Mouse (Mus musculus): ENCODE data around the gene Ifna6. TPM values are rescaled to one million over a fixed set of nuclear protein-coding genes. Genes with fewer than 3 reads are reported as not detected.
"Not testable (repeated sequence)": the region's sequence is repeated elsewhere in the genome, so short reads cannot be mapped to it uniquely, and the experiment has no call there.

Ifna6 gene
- polyA plus RNA-seq, 1 experiment from 2014 or later = not detected

DNA sequence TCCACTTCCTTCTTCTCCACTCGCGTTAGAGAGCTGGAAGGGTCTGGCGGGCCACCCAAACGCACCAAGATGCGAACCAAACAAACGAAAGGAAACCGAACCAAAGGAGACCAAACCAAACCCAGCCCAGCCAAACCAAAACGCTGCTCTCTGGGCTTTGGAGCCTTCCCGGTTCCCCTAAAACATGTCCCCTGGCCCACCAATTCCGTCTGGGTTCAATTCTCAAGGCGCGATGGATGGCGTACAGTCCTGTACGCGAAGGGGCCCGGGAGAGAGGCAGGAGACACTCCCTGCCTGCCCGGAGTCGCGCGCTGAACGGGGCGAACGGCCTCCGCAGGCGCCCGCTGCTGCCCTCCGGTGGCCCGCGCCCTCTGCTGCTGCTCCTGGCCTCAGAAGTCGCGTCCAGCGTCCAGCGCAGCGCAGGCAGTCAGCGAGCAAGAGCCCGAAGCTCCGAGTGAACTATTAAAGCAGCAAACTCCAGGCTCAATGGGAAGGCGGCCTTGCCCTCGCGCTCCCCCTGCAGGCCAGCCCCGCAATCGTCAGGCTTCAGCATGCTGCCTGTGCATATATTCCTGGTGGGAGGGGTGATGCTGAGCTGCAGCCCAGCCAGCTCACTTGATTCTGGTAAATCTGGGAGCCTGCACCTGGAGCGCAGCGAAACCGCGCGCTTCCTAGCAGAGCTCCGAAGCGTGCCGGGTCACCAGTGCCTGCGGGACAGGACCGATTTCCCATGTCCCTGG is 33.1 kb upstream of the Ifna6 start, which contains the start of gene Gm13275:
Gene Gm13275 (plus strand): TSS at position 552 of the 740 bp plus-strand sequence.
- H3K4me3 ChIP-seq (ENCODE audit: low read depth, low read length); H3K4me2 ChIP-seq; H3K27me3 ChIP-seq (ENCODE audit: insufficient read depth, low read length); DNase-seq; H3K36me3 ChIP-seq (ENCODE audit: insufficient read depth); H3K4me1 ChIP-seq (ENCODE audit: insufficient read depth); H3K9me3 ChIP-seq (ENCODE audit: low read depth, low read length); H3K9ac ChIP-seq; ATAC-seq (ENCODE audit: insufficient read depth); H3K27ac ChIP-seq (ENCODE audit: low read depth): not testable (repeated sequence)
- WGBS = 0% methylated on average over 8 of the region's 52 CpGs
- TF ChIP-seq CTCF (IDR thresholded peaks at IDR 0.05; ENCODE audit: low read depth) = peak; percentile 45; the same call in 1 of the 2 replicates

- not testable (repeated sequence) for H3K4me1 ChIP-seq (ENCODE audit: insufficient read depth); H3K9ac ChIP-seq; H3K9me3 ChIP-seq (ENCODE audit: low read depth, low read length); ATAC-seq (ENCODE audit: insufficient read depth); DNase-seq; H3K27me3 ChIP-seq (ENCODE audit: insufficient read depth, low read length); H3K36me3 ChIP-seq (ENCODE audit: insufficient read depth); H3K4me3 ChIP-seq (ENCODE audit: low read depth, low read length); H3K27ac ChIP-seq (ENCODE audit: low read depth); H3K4me2 ChIP-seq
- no CpG with 5 or more reads among the region's 28 CpGs for WGBS
Measured at GRCm38 (mm10) chr4:88797097-88797496, 30.1 kb upstream of the Ifna6 start, which contains the start of gene Gm13279. Gm13279 (plus strand) TSS chr4:88797397.

DNA sequence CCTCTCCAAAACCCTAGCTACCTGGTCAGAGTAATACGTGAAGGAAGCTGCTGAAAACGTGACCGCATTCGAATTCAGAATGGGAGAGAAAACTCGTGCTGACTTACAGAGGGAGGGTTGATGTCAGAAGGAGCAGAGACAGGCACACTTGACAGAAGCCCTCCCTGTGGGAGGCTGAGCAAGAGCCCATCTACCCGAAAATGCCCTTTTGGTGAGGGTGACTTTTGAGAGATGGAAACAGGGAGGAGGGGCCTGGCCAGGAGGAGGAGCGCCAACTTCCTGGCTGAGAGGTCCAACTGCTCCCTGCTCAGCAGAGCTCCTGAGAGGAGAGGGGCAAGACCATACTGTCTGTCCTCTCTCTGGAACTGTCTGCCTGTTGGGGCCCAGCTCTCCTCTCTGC is 27.9 kb upstream of the Ifna6 start, which contains the start of gene Gm13285:
Gene Gm13285 (plus strand): TSS at position 301 of the 400 bp plus-strand sequence.
- WGBS = 11% methylated on average over 4 of the region's 7 CpGs

GRCm38 (mm10) chr4:88802954-88803353 is 24.3 kb upstream of the Ifna6 start, which contains the start of gene Gm13287:
Gm13287 (plus strand) TSS chr4:88803254.
- not testable (repeated sequence) for H3K27ac ChIP-seq (ENCODE audit: low read depth); ATAC-seq (ENCODE audit: insufficient read depth); H3K36me3 ChIP-seq (ENCODE audit: insufficient read depth); H3K4me1 ChIP-seq (ENCODE audit: insufficient read depth); DNase-seq; H3K9me3 ChIP-seq (ENCODE audit: low read depth, low read length); H3K4me3 ChIP-seq (ENCODE audit: low read depth, low read length); H3K9ac ChIP-seq; H3K27me3 ChIP-seq (ENCODE audit: insufficient read depth, low read length)
- no CpG with 5 or more reads among the region's 29 CpGs for WGBS
- H3K4me2 ChIP-seq = 0 out of 2 replicates have a peak within 1 kb of the TSS, but pooled peaks have one; percentile 25

More for the DNA sequence above, 27.9 kb upstream of the Ifna6 start, which contains the start of gene Gm13285:
- not testable (repeated sequence) for H3K27ac ChIP-seq (ENCODE audit: low read depth); H3K9ac ChIP-seq; H3K4me3 ChIP-seq (ENCODE audit: low read depth, low read length); H3K27me3 ChIP-seq (ENCODE audit: insufficient read depth, low read length); H3K4me1 ChIP-seq (ENCODE audit: insufficient read depth); ATAC-seq (ENCODE audit: insufficient read depth); DNase-seq; H3K36me3 ChIP-seq (ENCODE audit: insufficient read depth); H3K9me3 ChIP-seq (ENCODE audit: low read depth, low read length); H3K4me2 ChIP-seq

- H3K9me3 ChIP-seq (ENCODE audit: low read depth, low read length); H3K4me2 ChIP-seq; H3K27me3 ChIP-seq (ENCODE audit: insufficient read depth, low read length); H3K4me3 ChIP-seq (ENCODE audit: low read depth, low read length); H3K27ac ChIP-seq (ENCODE audit: low read depth); ATAC-seq (ENCODE audit: insufficient read depth); H3K36me3 ChIP-seq (ENCODE audit: insufficient read depth); H3K4me1 ChIP-seq (ENCODE audit: insufficient read depth); H3K9ac ChIP-seq; DNase-seq: not testable (repeated sequence)
- no CpG with 5 or more reads among the region's 8 CpGs for WGBS
Measured at GRCm38 (mm10) chr4:88805231-88805630, 22.0 kb upstream of the Ifna6 start, which contains the start of gene Gm13288. Gm13288 (plus strand) TSS chr4:88805531.

- DNase-seq; H3K4me3 ChIP-seq (ENCODE audit: low read depth, low read length); ATAC-seq (ENCODE audit: insufficient read depth); H3K4me1 ChIP-seq (ENCODE audit: insufficient read depth); H3K27me3 ChIP-seq (ENCODE audit: insufficient read depth, low read length); H3K36me3 ChIP-seq (ENCODE audit: insufficient read depth); H3K4me2 ChIP-seq; H3K27ac ChIP-seq (ENCODE audit: low read depth); H3K9me3 ChIP-seq (ENCODE audit: low read depth, low read length); H3K9ac ChIP-seq: not testable (repeated sequence)
- WGBS = 3% methylated on average over 6 of the region's 34 CpGs
Measured at GRCm38 (mm10) chr4:88805761-88806160, 21.5 kb upstream of the Ifna6 start.

GRCm38 (mm10) chr4:88815928-88816327 is 11.3 kb upstream of the Ifna6 start, which contains the start of gene Ifna7:
Ifna7 (plus strand) TSS chr4:88816228.
- 51% methylated on average over 3 of the region's 3 CpGs for WGBS
- H3K27ac ChIP-seq (ENCODE audit: low read depth) = no peak within 1 kb of the TSS
- H3K4me1 ChIP-seq (ENCODE audit: insufficient read depth) = no peaks in the 10 kb centered on the region
- no peak within 1 kb of the TSS for H3K4me2 ChIP-seq
- no peaks in the 10 kb centered on the region for H3K9me3 ChIP-seq (ENCODE audit: low read depth, low read length)
- DNase-seq (no peak), ATAC-seq (ENCODE audit: insufficient read depth) (no peak)
- no peak for TF ChIP-seq CTCF (IDR thresholded peaks at IDR 0.05; ENCODE audit: low read depth)
- no peaks in the 10 kb centered on the region; the same call in 1 of the 2 replicates for H3K27me3 ChIP-seq (ENCODE audit: insufficient read depth, low read length)
- H3K36me3 ChIP-seq (ENCODE audit: insufficient read depth) = no peaks in the 10 kb centered on the region
- H3K4me3 ChIP-seq (ENCODE audit: low read depth, low read length) = no peak within 1 kb of the TSS
- no peak within 1 kb of the TSS for H3K9ac ChIP-seq

All from lung, embryonic 14.5 days (tissue).